Mouse (Mus musculus): ENCODE data around the gene Acp2.
A peak's percentile ranks its signal among the peaks of the same experiment; 100 is the strongest.

The Acp2 gene

GRCm38 (mm10) chr2:91202222-91202971 is at the start of gene Acp2, which contains the start of gene Nr1h3:
Gene Acp2 (plus strand): TSS chr2:91202885.
Gene Nr1h3 (minus strand): TSS chr2:91202834.
- DNase-seq (ENCODE audit: low read depth in 1 of 2, low spot score in 2 of 2), result peak; percentile 81 to 92

DNA sequence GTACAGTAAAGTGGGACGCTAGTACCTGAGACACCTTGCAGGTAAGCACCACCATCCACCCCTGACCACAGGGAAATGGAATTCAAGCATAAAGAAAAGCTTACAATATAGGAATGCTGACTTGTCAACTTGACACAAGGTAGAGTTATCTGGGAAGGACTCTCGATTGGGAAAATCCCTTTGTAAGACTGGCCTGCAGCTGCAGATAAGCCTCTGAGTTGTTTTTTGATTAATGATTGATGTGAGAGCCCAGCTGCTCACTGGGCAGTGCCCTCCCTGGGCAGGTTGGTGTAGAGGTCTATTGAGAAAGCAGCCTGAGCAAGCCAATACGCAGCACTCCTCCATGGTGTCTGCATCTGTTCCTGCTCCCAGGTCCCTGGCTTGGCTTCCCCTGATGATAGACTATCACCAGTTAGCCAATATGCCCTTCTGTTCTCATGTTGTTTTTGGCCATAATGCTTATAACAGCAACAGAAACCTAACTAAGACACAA is 49.8 kb upstream of the Acp2 start:
- no peak for DNase-seq (ENCODE audit: low read depth in 1 of 2, low spot score in 2 of 2)

DNA sequence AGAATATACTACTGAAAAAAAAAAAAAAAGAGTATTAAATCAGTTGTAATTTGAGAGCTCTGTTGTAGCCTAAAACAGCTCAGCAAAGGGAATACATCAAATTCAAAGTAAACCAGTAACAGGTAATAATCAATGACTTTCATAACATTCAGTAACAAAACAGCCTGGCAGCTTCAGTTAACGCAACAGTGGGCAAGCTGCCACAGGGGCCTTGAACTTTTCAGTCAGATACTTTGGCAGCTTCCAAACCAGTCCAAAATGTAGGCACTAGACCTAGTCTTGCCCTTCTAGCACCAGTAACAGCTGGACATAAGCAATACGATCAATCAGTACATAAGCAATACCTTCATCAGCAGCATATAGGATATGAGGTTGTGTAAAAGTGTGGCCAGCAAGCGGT is 48.6 kb upstream of the Acp2 start:
- no peak for DNase-seq (ENCODE audit: low read depth in 1 of 2, low spot score in 2 of 2)

GRCm38 (mm10) chr2:91157002-91157752 is 45.5 kb upstream of the Acp2 start:
- no peak for DNase-seq (ENCODE audit: low read depth in 1 of 2, low spot score in 2 of 2)

DNA sequence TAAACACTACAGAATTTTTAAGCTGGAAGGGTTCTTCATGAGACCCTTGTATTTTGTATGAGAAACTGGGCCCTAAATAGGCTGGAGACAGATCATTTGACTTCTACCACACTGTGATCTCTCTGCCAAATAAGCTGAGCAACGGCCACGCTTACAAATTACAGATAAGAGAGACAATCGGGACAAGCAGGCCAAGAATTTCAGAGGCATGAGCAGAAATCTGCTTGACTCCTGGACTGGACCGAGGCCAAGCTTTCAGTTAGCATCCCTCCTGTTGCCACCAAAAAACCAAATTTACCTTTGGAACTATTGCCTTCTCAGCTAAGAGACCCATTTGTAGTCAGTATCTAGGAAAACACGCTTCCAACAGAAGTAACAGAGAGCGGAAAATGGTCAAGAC is 42.1 kb upstream of the Acp2 start:
- no peak for DNase-seq (ENCODE audit: low read depth in 1 of 2, low spot score in 2 of 2)

DNA sequence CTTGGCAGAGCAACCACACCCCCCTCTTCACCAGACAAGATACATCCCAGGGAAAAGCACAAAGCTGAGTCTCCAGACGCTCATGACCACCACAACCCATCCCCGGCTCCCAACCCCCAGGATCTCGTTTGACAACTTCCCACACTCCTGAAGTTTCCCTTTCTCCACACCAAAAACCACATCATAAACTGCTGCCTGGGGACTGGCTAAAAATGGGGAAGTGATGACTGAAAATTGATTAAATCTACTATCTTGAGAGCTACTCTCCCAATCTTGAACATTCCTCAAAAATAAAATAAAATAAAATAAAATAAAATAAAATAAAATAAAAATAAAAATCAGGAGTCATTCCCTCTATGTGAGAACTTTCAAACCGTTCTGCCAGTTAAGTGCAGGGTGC is 39.7 kb upstream of the Acp2 start:
- no peak for DNase-seq (ENCODE audit: low read depth in 1 of 2, low spot score in 2 of 2)

DNA sequence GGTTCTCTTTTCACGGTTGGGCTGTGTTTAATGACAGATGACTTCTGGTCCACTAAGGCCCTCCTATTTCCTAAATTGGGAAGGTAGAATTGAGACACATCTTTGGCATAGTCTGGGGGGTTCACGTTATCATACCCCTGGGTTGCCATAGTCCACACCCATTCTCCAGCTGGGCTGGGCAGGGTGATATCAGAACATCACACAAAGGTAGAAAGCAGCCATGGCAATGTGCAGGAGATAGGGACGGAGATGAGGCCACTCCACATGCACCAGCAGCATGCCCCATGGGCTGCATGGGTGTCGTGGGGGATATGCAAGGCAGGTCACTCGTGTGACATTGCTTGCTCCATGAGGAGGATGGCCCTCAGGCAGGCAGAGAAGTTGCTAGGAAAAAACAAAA is 39.2 kb upstream of the Acp2 start:
- DNase-seq (ENCODE audit: low read depth in 1 of 2, low spot score in 2 of 2), result no peak

- DNase-seq (ENCODE audit: low read depth in 1 of 2, low spot score in 2 of 2), result no peak
Observed at GRCm38 (mm10) chr2:91164991-91165390, 37.7 kb upstream of the Acp2 start.

DNA sequence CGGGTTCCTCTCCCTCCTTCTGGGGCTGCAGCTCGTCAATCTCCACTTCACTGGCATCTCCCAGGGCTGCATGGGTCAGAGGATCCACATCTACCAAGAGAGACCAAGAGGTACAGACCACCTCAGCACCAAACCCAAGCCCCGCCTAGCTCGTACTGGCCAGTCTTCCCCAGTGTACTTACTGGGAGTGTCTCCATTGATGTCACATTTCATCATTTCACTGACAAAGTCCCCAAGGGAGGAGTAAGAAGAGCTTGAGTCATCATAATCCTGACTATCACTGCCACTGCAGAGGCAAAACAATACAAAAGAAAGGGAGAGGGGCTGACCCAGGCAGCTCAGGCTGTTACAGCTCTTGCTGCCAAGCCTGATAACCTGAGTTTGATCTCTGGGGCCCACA is 35.1 kb upstream of the Acp2 start:
- DNase-seq (ENCODE audit: low read depth in 1 of 2, low spot score in 2 of 2), result no peak

DNA sequence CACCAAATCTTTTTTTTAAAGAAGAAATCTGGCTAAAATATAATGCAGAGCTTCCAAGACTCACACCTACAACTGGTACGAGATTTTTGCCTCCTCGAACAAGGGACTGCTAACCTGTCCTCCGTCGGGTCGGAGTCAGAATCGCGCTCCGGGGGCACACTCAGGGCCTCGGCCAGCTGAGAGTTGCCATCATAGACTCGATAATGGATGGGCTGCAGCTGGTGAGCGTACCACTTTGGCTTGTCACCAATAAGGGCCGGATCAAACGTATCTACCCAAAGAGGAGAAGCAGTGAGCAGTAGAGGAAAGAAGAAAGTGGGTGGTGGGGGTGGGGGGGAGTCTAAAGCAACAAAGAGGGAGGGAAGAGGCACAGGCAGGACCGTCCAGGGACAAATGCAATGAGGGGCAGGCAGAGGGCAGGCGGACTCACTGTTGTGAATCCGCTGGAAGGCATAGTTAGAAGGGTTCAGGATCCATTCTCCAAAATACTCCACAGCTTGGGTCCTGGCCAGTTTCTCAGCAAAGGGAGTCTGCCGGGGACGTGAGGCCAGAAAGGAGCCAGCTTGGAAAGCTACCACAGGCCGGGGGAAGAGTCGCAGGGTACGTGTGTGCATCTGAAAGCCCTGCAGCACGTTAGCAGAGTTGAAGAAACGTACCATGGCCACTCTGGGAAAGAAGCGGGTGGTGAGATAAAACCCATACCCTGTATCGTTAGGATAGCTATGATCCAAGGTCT is 32.9 kb upstream of the Acp2 start:
- DNase-seq (ENCODE audit: low read depth in 1 of 2, low spot score in 2 of 2), result no peak

GRCm38 (mm10) chr2:91175490-91175889 is 27.2 kb upstream of the Acp2 start:
- no peak for DNase-seq (ENCODE audit: low read depth in 1 of 2, low spot score in 2 of 2)

DNA sequence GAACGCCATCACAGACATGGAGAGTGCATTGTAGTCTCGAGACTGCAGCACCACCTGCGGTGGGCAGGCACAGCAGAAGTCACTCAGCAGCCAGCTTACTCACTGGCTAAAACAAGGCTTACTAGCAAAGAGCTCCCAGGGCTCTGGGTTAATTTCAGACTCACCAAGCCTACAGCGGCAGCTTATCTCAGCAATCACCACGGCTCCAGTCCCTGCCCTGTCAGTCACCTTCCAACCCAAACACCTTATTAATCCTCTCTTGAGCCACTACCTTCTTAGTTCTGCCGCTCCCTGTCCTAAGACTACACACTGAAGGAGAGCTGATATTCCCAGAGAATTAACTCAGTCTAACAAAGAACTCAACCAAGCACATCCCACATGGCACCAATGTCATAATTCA is 26.5 kb upstream of the Acp2 start:
- no peak for DNase-seq (ENCODE audit: low read depth in 1 of 2, low spot score in 2 of 2)

GRCm38 (mm10) chr2:91179825-91180224 is 22.9 kb upstream of the Acp2 start:
- DNase-seq (ENCODE audit: low read depth in 1 of 2, low spot score in 2 of 2), result no peak

- no peak for DNase-seq (ENCODE audit: low read depth in 1 of 2, low spot score in 2 of 2)
Observed at GRCm38 (mm10) chr2:91180706-91181105, 22.0 kb upstream of the Acp2 start.

DNA sequence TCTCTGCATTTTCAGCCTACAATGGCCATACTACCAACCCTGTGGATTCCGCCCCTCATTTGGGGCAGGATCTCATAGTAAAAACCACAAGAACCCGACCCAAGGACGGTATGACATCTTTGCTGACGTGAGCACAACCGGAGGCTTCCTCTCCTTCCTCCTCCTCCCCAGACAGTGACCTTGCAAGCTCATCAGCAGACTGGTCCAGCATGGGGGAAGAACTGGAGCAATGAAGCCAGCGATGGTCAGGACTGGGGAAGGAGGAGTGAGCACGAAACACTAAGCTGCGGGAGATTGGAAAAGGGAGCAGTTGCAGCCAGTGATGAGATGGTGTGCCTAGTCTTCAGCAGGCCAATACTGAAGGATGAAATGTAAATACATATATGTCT is 20.7 kb upstream of the Acp2 start:
- DNase-seq (ENCODE audit: low read depth in 1 of 2, low spot score in 2 of 2), result peak in 1 of 2 experiments; percentile 18

- DNase-seq (ENCODE audit: low read depth in 1 of 2, low spot score in 2 of 2), result peak; percentile 32 to 45
Observed at GRCm38 (mm10) chr2:91182405-91183147, 20.1 kb upstream of the Acp2 start.

- DNase-seq (ENCODE audit: low read depth in 1 of 2, low spot score in 2 of 2), result peak; percentile 82 to 88
Observed at GRCm38 (mm10) chr2:91183148-91183513, 19.6 kb upstream of the Acp2 start.

GRCm38 (mm10) chr2:91183711-91184405 is 18.8 kb upstream of the Acp2 start, which contains the start of gene Madd:
Gene Madd (minus strand): TSS chr2:91183837.
- peak; percentile 64 to 76 for DNase-seq (ENCODE audit: low read depth in 1 of 2, low spot score in 2 of 2)

DNA sequence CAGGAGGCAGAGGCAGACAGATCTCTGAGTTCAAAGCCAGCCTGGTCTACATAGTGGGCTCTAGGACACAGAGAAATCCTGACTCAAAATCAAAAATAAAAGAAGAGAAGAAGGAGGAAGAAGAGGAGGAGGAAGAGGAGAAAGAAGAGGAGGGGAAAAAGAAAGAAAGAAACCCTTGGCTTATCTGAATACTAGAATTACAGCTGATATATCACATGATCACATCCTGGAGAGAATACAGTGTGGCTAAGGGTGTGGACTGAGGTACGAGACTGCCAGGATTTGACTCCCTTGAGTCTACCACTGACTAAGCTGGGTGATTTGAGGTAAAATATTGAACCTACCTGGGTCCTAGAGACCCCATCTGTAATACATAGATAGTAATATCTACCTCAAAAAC is 16.5 kb upstream of the Acp2 start:
- DNase-seq (ENCODE audit: low read depth in 1 of 2, low spot score in 2 of 2), result no peak

- no peak for DNase-seq (ENCODE audit: low read depth in 1 of 2, low spot score in 2 of 2)
Observed at GRCm38 (mm10) chr2:91187431-91187830, 15.3 kb upstream of the Acp2 start.
